Mouse (Mus musculus): ENCODE data around the gene Grap2. TPM values are rescaled to one million over a fixed set of nuclear protein-coding genes. Genes with fewer than 3 reads are reported as not detected.

Grap2 gene
- polyA plus RNA-seq, 1 experiment from 2014 or later, result 13.3 TPM

DNA sequence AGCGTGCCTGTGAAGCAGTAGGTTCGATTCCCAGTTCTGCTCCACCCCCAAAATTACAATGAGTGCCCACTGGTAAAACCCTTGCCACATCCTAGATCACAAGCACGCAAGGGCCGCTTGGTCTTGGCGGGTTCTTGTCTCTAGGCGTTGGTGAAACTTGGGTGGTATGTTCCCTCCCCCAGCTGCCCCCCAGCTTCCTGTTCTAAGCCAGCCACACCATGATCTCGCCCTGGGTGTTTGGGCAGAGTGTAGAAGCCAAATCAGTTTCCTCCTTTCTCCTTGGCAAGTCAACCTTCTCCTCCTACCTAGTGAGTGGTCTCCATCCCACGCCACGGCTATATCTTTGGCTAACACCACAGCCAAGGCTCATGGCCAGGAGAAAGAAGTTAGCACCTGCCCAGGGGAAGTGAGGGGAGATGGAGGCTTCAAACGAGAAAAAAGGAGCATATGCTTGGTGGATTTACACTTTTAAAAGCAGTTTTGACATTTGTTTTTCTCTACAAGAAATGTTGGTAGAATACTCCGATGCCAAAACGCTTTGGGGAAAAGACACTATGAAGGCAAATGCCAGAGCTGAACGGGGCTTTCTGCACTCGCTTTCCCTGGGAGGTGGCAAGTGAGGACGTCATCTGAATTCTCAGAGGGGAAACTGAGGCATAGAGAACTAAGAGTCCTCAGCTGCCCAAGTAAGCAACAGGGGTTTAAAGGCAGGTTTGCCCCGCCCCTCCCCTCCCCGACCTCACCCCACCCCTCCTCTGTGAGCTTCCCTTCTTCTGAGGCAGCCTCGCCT, 42.3 kb downstream of the Grap2 start:
- 46% methylated on average over 18 of the region's 18 CpGs for WGBS (ENCODE audit: insufficient replicate concordance)
- Histone ChIP-seq H3K4me1 (ENCODE audit: insufficient read depth) (peaks cover 22% of the 10 kb centered on the region), H3K9me3 (ENCODE audit: low read length) (no peaks in the 10 kb centered on the region), H3K36me3 (replicated peaks; ENCODE audit: insufficient read depth, low read length) (no peaks in the 10 kb centered on the region), H3K4me3 (ENCODE audit: low read depth, low read length) (no peak overlapping the region), H3K4me2 (ENCODE audit: low read depth, low read length) (no peak overlapping the region), H3K27me3 (ENCODE audit: insufficient read depth, low read length) (peaks cover 7% of the 10 kb centered on the region; the same call in 1 of the 2 replicates), H3K27ac (ENCODE audit: low read depth) (no peak overlapping the region), H3K9ac (replicated peaks) (no peak overlapping the region)
- no peak for DNase-seq
- ATAC-seq, result no peak
- TF ChIP-seq CTCF (IDR thresholded peaks at IDR 0.05; ENCODE audit: low read depth) (no peak), EP300 (IDR thresholded peaks at IDR 0.05; ENCODE audit: low read depth) (no peak)

DNA sequence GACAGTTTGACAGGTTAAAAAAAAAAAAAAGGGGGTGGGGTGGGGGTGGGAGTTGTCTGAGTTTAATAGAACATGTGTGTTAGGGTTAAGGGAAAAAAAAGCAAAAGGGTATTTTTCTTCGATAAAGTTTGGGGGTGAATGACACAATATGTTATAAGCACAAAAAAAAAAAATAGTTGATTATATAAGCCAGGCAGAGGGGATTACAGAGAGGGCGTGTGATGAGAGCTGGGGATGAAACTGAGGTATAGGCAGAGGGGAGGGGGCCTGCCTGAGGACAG, 42.8 kb downstream of the Grap2 start:
- H3K4me2 ChIP-seq (ENCODE audit: low read depth, low read length), result no peak overlapping the region
- no peak overlapping the region for H3K9ac ChIP-seq (replicated peaks)
- peaks cover 21% of the 10 kb centered on the region for H3K4me1 ChIP-seq (ENCODE audit: insufficient read depth)
- no peak for DNase-seq
- TF ChIP-seq CTCF (IDR thresholded peaks at IDR 0.05; ENCODE audit: low read depth) (no peak), EP300 (IDR thresholded peaks at IDR 0.05; ENCODE audit: low read depth) (no peak)
- WGBS (ENCODE audit: insufficient replicate concordance), result 22% methylated on average over 2 of the region's 2 CpGs
- H3K9me3 ChIP-seq (ENCODE audit: low read length), result no peaks in the 10 kb centered on the region
- ATAC-seq, result no peak
- H3K4me3 ChIP-seq (ENCODE audit: low read depth, low read length), result no peak overlapping the region
- H3K36me3 ChIP-seq (replicated peaks; ENCODE audit: insufficient read depth, low read length), result no peaks in the 10 kb centered on the region
- H3K27ac ChIP-seq (ENCODE audit: low read depth), result no peak overlapping the region
- peaks cover 7% of the 10 kb centered on the region; the same call in 1 of the 2 replicates for H3K27me3 ChIP-seq (ENCODE audit: insufficient read depth, low read length)

DNA sequence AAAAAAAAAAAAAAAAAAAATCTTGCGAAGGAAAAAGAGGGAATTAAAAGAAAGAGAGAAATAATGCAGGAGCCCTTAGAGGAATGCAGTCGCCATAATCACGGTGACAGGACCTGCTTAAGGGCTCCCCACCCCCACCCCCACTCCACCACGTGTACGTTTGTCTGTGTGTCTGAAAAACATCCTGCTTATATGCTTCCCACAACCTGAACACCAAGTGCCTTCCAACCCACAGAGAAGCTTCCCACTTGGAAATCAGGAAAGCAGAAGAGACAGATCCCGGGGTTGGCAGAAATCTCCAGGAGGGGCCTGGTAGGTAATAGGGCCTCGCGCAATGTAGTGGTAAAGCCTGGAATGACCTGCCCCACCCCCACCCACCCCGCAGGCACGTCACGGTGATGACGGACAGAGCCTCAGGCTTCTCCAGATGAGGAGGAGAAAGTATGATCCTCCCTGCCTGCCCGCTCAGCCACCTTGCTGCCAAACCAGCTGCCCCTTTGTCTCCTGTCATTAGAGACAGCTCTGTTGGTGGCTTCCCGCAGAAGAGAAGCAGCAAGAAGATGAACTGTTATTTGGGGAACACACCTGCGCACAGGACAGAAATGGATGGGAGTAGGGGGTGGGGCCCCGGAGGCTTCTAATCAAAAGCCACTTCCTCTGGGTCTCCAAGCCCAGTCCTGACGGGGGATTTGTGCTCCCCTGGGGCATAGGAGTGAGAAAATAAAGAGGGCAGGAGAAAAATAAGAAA, 43.4 kb downstream of the Grap2 start:
- no peak overlapping the region for H3K4me3 ChIP-seq (ENCODE audit: low read depth, low read length)
- DNase-seq (no peak), ATAC-seq (no peak)
- 12% methylated on average over 17 of the region's 17 CpGs for WGBS (ENCODE audit: insufficient replicate concordance)
- H3K4me2 ChIP-seq (ENCODE audit: low read depth, low read length), result peak overlapping the region; percentile 7; the same call in 1 of the 2 replicates
- no peak overlapping the region for H3K27ac ChIP-seq (ENCODE audit: low read depth)
- no peaks in the 10 kb centered on the region for H3K36me3 ChIP-seq (replicated peaks; ENCODE audit: insufficient read depth, low read length)
- no peak overlapping the region for H3K9ac ChIP-seq (replicated peaks)
- H3K9me3 ChIP-seq (ENCODE audit: low read length), result no peaks in the 10 kb centered on the region
- peaks cover 24% of the 10 kb centered on the region for H3K4me1 ChIP-seq (ENCODE audit: insufficient read depth)
- no peak for TF ChIP-seq CTCF (IDR thresholded peaks at IDR 0.05; ENCODE audit: low read depth)
- no peak for TF ChIP-seq EP300 (IDR thresholded peaks at IDR 0.05; ENCODE audit: low read depth)
- peaks cover 7% of the 10 kb centered on the region; the same call in 1 of the 2 replicates for H3K27me3 ChIP-seq (ENCODE audit: insufficient read depth, low read length)

DNA sequence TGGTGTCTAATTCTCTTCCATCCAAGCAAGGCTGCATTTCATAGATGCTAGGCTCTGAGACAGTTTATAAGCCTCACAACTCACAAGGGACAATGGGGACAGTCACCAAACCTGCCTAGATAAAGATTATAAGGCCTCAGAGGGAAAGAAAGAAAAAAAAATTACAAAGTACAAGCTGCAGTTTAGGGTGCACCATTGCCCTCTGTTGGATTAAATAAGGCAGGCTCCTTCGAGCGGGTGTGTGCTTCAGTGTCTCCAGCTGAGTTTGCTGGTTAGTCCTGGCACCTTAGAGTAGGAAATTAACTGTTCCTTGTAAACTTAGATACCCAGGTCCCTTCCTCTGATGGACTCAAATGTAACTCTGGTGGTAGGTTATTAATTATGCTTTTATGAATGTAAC, 45.4 kb downstream of the Grap2 start:
- H3K9ac ChIP-seq (replicated peaks), result no peak overlapping the region
- DNase-seq, result no peak
- H3K9me3 ChIP-seq (ENCODE audit: low read length), result no peaks in the 10 kb centered on the region
- H3K4me3 ChIP-seq (ENCODE audit: low read depth, low read length), result no peak overlapping the region
- 40% methylated on average over 2 of the region's 2 CpGs for WGBS (ENCODE audit: insufficient replicate concordance)
- ATAC-seq, result no peak
- TF ChIP-seq EP300 (IDR thresholded peaks at IDR 0.05; ENCODE audit: low read depth) (no peak), CTCF (IDR thresholded peaks at IDR 0.05; ENCODE audit: low read depth) (peak; percentile 48)
- H3K27ac ChIP-seq (ENCODE audit: low read depth), result no peak overlapping the region
- peaks cover 7% of the 10 kb centered on the region; the same call in 1 of the 2 replicates for H3K27me3 ChIP-seq (ENCODE audit: insufficient read depth, low read length)
- peaks cover 38% of the 10 kb centered on the region for H3K4me1 ChIP-seq (ENCODE audit: insufficient read depth)
- no peaks in the 10 kb centered on the region for H3K36me3 ChIP-seq (replicated peaks; ENCODE audit: insufficient read depth, low read length)
- no peak overlapping the region for H3K4me2 ChIP-seq (ENCODE audit: low read depth, low read length)

DNA sequence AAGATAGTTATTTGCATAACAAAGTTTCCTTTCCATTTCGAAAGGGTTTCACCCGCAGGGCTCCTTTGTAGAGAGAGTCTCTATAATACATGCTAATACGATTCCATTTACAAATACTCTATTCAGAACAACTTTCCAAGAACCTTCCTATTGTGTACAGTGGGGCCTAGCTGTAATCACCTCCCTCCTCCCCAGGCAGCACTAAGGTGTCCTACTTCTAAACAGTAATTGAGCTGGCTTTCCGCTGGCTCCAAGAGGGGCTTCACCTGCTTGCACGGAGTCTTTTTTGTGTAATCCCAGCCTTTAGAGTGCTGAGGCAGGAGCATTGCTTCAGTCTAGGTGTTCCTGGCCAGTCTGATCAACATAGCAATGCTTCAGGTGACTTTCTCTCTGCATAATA, 46.8 kb downstream of the Grap2 start:
- ATAC-seq, result no peak
- DNase-seq, result no peak

DNA sequence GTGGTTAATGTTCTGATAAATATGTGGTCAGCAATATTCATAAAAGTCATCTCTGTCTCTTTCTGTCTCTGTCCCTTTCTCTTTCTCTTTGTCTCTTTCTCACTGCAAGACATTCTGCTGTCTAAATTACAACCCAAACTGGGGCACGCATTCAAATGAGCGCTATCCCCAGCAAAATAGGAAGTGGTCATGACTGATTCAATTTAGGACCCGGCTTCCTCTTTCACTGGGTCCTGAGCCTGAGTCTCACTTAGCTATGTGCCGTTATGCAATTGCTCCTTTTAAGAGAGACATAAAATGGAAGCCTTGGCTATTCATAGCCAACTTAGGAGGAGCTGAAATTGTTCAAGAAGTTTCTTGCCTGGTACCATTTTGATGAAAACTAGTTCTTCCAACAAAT, 47.4 kb downstream of the Grap2 start:
- Histone ChIP-seq H3K27me3 (ENCODE audit: insufficient read depth, low read length) (peaks cover 3% of the 10 kb centered on the region; the same call in 1 of the 2 replicates), H3K9me3 (ENCODE audit: low read length) (no peaks in the 10 kb centered on the region), H3K27ac (ENCODE audit: low read depth) (0 out of 2 replicates have a peak overlapping the region, but pooled peaks have one; percentile 34), H3K36me3 (replicated peaks; ENCODE audit: insufficient read depth, low read length) (no peaks in the 10 kb centered on the region), H3K4me1 (ENCODE audit: insufficient read depth) (peaks cover 41% of the 10 kb centered on the region), H3K9ac (replicated peaks) (no peak overlapping the region), H3K4me2 (ENCODE audit: low read depth, low read length) (no peak overlapping the region), H3K4me3 (ENCODE audit: low read depth, low read length) (no peak overlapping the region)
- TF ChIP-seq CTCF (IDR thresholded peaks at IDR 0.05; ENCODE audit: low read depth), result no peak
- no peak for TF ChIP-seq EP300 (IDR thresholded peaks at IDR 0.05; ENCODE audit: low read depth)
- ATAC-seq (no peak), DNase-seq (no peak)
- WGBS (ENCODE audit: insufficient replicate concordance), result 34% methylated on average over 4 of the region's 4 CpGs

More for the DNA sequence above, 46.8 kb downstream of the Grap2 start:
- Histone ChIP-seq H3K27ac (ENCODE audit: low read depth) (no peak overlapping the region), H3K36me3 (replicated peaks; ENCODE audit: insufficient read depth, low read length) (no peaks in the 10 kb centered on the region), H3K4me2 (ENCODE audit: low read depth, low read length) (no peak overlapping the region), H3K4me1 (ENCODE audit: insufficient read depth) (peaks cover 44% of the 10 kb centered on the region), H3K9me3 (ENCODE audit: low read length) (no peaks in the 10 kb centered on the region), H3K27me3 (ENCODE audit: insufficient read depth, low read length) (peaks cover 7% of the 10 kb centered on the region; the same call in 1 of the 2 replicates), H3K4me3 (ENCODE audit: low read depth, low read length) (no peak overlapping the region), H3K9ac (replicated peaks) (no peak overlapping the region)
- TF ChIP-seq CTCF (IDR thresholded peaks at IDR 0.05; ENCODE audit: low read depth) (no peak), EP300 (IDR thresholded peaks at IDR 0.05; ENCODE audit: low read depth) (no peak)
- WGBS (ENCODE audit: insufficient replicate concordance), result 78% methylated on average over 5 of the region's 5 CpGs

Data from liver, postnatal 0 days (tissue).